Mouse (Mus musculus) left cerebral cortex, postnatal 25 days (tissue): ENCODE results near the gene Gpr50. TPM values are rescaled to one million over a fixed set of nuclear protein-coding genes. Genes with fewer than 3 reads are reported as not detected.
A peak's percentile ranks its signal among the peaks of the same experiment; 100 is the strongest.

Experiments used
- DNase-seq, 2 experiments: peaks; one replicate each; pipeline ENCODE4 v3.0.0; 2022; ENCODE audit warnings: low spot score in 2 of 2, mixed read lengths in 1 of 2
- intact Hi-C: fragments of 180-260 bp; cut with DNase I; formaldehyde crosslinking; loops from one replicate; pipeline ENCODE4 v1.15.1; 2025
- total RNA-seq, 2 experiments: library from RNA; stranded (reverse); gene quantifications; 2 replicates each; pipeline ENCODE4 v1.2.3; 2021

The Gpr50 gene
- total RNA-seq, result under 1 TPM; 0.34 to 0.41 TPM

GRCm38 (mm10) chrX:71663374-71663773 is at the start of gene Gpr50:
TSS of gene Gpr50 (plus strand) at chrX:71663667.
- no peak for DNase-seq
- intact Hi-C loops, result no loop called here

GRCm38 (mm10) chrX:71622286-71622685 is 41.2 kb upstream of the Gpr50 start:
- intact Hi-C loops, result no loop called here
- peak in 1 of 2 experiments; percentile 52 for DNase-seq

- intact Hi-C loops, result loop anchor here (2.0 kb wide), 1 partner anchor 199 kb away; no protein-coding TSS in a partner anchor
- peak; percentile 6 to 13 for DNase-seq
Observed at GRCm38 (mm10) chrX:71623843-71624242, 39.6 kb upstream of the Gpr50 start.

- peak; percentile 50 to 59 for DNase-seq
- intact Hi-C loops, result no loop called here
Observed at GRCm38 (mm10) chrX:71628306-71628705, 35.2 kb upstream of the Gpr50 start.

- no peak for DNase-seq
- intact Hi-C loops, result loop anchor here (10.0 kb wide), 1 partner anchor 56 kb away; no protein-coding TSS in a partner anchor
Observed at GRCm38 (mm10) chrX:71630709-71631108, 32.8 kb upstream of the Gpr50 start.

GRCm38 (mm10) chrX:71631130-71631529 is 32.3 kb upstream of the Gpr50 start:
- intact Hi-C loops, result loop anchor here (10.0 kb wide), 1 partner anchor 56 kb away; no protein-coding TSS in a partner anchor
- DNase-seq, result no peak

- intact Hi-C loops, result loop anchor here (1.0 to 5.0 kb wide), 4 partner anchors 139 to 1259 kb away; no protein-coding TSS in a partner anchor
Observed at GRCm38 (mm10) chrX:71647958-71648357, 15.5 kb upstream of the Gpr50 start.

GRCm38 (mm10) chrX:71648434-71648833 is 15.0 kb upstream of the Gpr50 start:
- no peak for DNase-seq
- intact Hi-C loops, result loop anchor here (1.0 to 5.0 kb wide), 4 partner anchors 139 to 1259 kb away; no protein-coding TSS in a partner anchor

More at GRCm38 (mm10) chrX:71647958-71648357, 15.5 kb upstream of the Gpr50 start:
- peak; percentile 59 to 60 for DNase-seq

GRCm38 (mm10) chrX:71648848-71649454 is 14.5 kb upstream of the Gpr50 start:
- intact Hi-C loops, result loop anchor here (1.0 to 5.0 kb wide), 4 partner anchors 138 to 1258 kb away; no protein-coding TSS in a partner anchor
- peak; percentile 45 to 73 for DNase-seq

GRCm38 (mm10) chrX:71649993-71650392 is 13.5 kb upstream of the Gpr50 start:
- DNase-seq, result no peak
- intact Hi-C loops, result loop anchor here (2.0 to 5.0 kb wide), 3 partner anchors 137 to 1257 kb away; no protein-coding TSS in a partner anchor

- no peak for DNase-seq
- intact Hi-C loops, result no loop called here
Observed at GRCm38 (mm10) chrX:71661794-71662193, 1.7 kb upstream of the Gpr50 start.

GRCm38 (mm10) chrX:71663871-71664687 is 612 bp downstream of the Gpr50 start:
- no peak for DNase-seq
- intact Hi-C loops, result no loop called here

GRCm38 (mm10) chrX:71664688-71665026 is 1.2 kb downstream of the Gpr50 start:
- intact Hi-C loops, result no loop called here
- DNase-seq, result no peak

GRCm38 (mm10) chrX:71670254-71670653 is 6.8 kb downstream of the Gpr50 start:
- no peak for DNase-seq
- intact Hi-C loops, result no loop called here

- peak in 1 of 2 experiments; percentile 1 for DNase-seq
- intact Hi-C loops, result no loop called here
Observed at GRCm38 (mm10) chrX:71700817-71701469, 37.5 kb downstream of the Gpr50 start.

Other genes starting within 250 kb of the Gpr50 start
- gene Cd99l2, start 170.8 kb upstream of the Gpr50 start, total RNA-seq, result 10 to 100 TPM; 65.1 to 66.2 TPM
- 10 to 100 TPM; 36.1 to 43.8 TPM for gene Hmgb3, start 107.7 kb upstream of the Gpr50 start, total RNA-seq
- 10 to 100 TPM; 29.8 to 34.9 TPM for gene Vma21, start 152.3 kb downstream of the Gpr50 start, total RNA-seq